Mouse (Mus musculus): Measurements from ENCODE around the gene Olfr167. TPM values are rescaled to one million over a fixed set of nuclear protein-coding genes. Genes with fewer than 3 reads are reported as not detected.
"Not testable (repeated sequence)": the region's sequence is repeated elsewhere in the genome, so short reads cannot be mapped to it uniquely, and the experiment has no call there.

Olfr167 gene
- not detected in 2 replicates for polyA plus RNA-seq (2016; fragmentation: Nextera tagmentation; extraction: Ambion mirVana)

- DNase-seq (ENCODE audit: low spot score): no peak
- 90% methylated on average over 2 of the region's 2 CpGs for WGBS
- H3K4me1 ChIP-seq: no peaks in the 10 kb centered on the region
- no peaks in the 10 kb centered on the region for H3K9me3 ChIP-seq
- H3K27me3 ChIP-seq (replicated peaks; ENCODE audit: low read depth, poor library complexity, severe bottlenecking): no peaks in the 10 kb centered on the region
- no peak within 1 kb of the TSS for H3K27ac ChIP-seq (replicated peaks)
- no peaks in the 10 kb centered on the region for H3K36me3 ChIP-seq (replicated peaks)
- no peak within 1 kb of the TSS for H3K4me3 ChIP-seq
These were observed at the start of gene Olfr167 for GRCm38 (mm10) chr16:19522166-19522565. TSS of gene Olfr167 (minus strand) at chr16:19522266.

- not testable (repeated sequence) for H3K4me3 ChIP-seq; DNase-seq (ENCODE audit: low spot score); H3K36me3 ChIP-seq (replicated peaks); H3K4me1 ChIP-seq; H3K9me3 ChIP-seq; H3K27ac ChIP-seq (replicated peaks); H3K27me3 ChIP-seq (replicated peaks; ENCODE audit: low read depth, poor library complexity, severe bottlenecking)
- WGBS: 93% methylated on average over 2 of the region's 2 CpGs
These were observed 49.6 kb upstream of the Olfr167 start, which contains the start of gene Olfr169 for GRCm38 (mm10) chr16:19571709-19572108. TSS of gene Olfr169 (minus strand) at chr16:19571809.

GRCm38 (mm10) chr16:19553429-19553828 lies 31.4 kb upstream of the Olfr167 start:
- not testable (repeated sequence) for H3K27me3 ChIP-seq (replicated peaks; ENCODE audit: low read depth, poor library complexity, severe bottlenecking); H3K36me3 ChIP-seq (replicated peaks); DNase-seq (ENCODE audit: low spot score); H3K27ac ChIP-seq (replicated peaks); H3K4me1 ChIP-seq; H3K9me3 ChIP-seq; H3K4me3 ChIP-seq
- 86% methylated on average over 7 of the region's 7 CpGs for WGBS

DNA sequence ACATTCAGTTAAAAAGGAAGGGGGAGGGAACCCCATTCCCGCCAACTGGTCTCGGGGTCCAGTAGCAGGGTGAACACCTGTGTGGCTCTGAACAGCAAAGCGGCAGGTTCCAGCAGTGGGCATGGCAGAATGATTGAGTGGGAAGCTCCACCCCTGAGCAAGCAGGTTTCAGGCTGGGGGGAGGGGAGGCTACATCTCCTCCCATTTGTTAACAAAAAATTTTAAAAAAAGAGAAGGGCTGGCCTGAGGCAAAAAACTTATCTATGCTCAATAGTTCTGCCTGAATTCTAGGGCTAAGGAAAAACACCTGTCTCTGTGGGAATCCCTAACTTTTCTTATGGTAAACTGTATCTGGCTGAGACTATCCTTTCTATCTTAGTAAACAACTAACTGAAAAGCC lies 30.2 kb upstream of the Olfr167 start:
- H3K9me3 ChIP-seq; H3K27me3 ChIP-seq (replicated peaks; ENCODE audit: low read depth, poor library complexity, severe bottlenecking); H3K4me3 ChIP-seq; H3K36me3 ChIP-seq (replicated peaks); H3K27ac ChIP-seq (replicated peaks); H3K4me1 ChIP-seq; DNase-seq (ENCODE audit: low spot score): not testable (repeated sequence)
- WGBS: 92% methylated on average over 3 of the region's 3 CpGs

- no peaks in the 10 kb centered on the region for H3K27me3 ChIP-seq (replicated peaks; ENCODE audit: low read depth, poor library complexity, severe bottlenecking)
- H3K9me3 ChIP-seq: peaks cover 4% of the 10 kb centered on the region; the same call in 1 of the 2 replicates
- no peak within 1 kb of the TSS for H3K27ac ChIP-seq (replicated peaks)
- no peak within 1 kb of the TSS for H3K4me3 ChIP-seq
- no peaks in the 10 kb centered on the region for H3K4me1 ChIP-seq
- H3K36me3 ChIP-seq (replicated peaks): no peaks in the 10 kb centered on the region
- no peak for DNase-seq (ENCODE audit: low spot score)
These were observed 13.4 kb upstream of the Olfr167 start, which contains the start of gene Olfr168 for GRCm38 (mm10) chr16:19535455-19535854. TSS of gene Olfr168 (minus strand) at chr16:19535555.

- Histone ChIP-seq H3K27me3 (replicated peaks; ENCODE audit: low read depth, poor library complexity, severe bottlenecking) (no peaks in the 10 kb centered on the region), H3K36me3 (replicated peaks) (no peaks in the 10 kb centered on the region), H3K4me3 (no peak within 1 kb of the TSS), H3K4me1 (no peaks in the 10 kb centered on the region), H3K27ac (replicated peaks) (no peak within 1 kb of the TSS), H3K9me3 (peaks cover 9% of the 10 kb centered on the region; the same call in 1 of the 2 replicates)
- DNase-seq (ENCODE audit: low spot score): no peak
These were observed 38.7 kb downstream of the Olfr167 start, which contains the start of gene Olfr166 for GRCm38 (mm10) chr16:19483394-19483793. TSS of gene Olfr166 (plus strand) at chr16:19483694.

GRCm38 (mm10) chr16:19464365-19464764 lies 57.7 kb downstream of the Olfr167 start:
- no peak for DNase-seq (ENCODE audit: low spot score)
- Histone ChIP-seq H3K4me3 (no peak overlapping the region), H3K27ac (replicated peaks) (no peak overlapping the region), H3K36me3 (replicated peaks) (no peaks in the 10 kb centered on the region), H3K9me3 (peaks cover 5% of the 10 kb centered on the region; the same call in 1 of the 2 replicates), H3K27me3 (replicated peaks; ENCODE audit: low read depth, poor library complexity, severe bottlenecking) (no peaks in the 10 kb centered on the region), H3K4me1 (no peaks in the 10 kb centered on the region)
- 86% methylated on average over 1 of the region's 1 CpGs for WGBS

Other genes starting within 250 kb of the Olfr167 start
- not detected in 2 replicates for gene Olfr164, start 208.2 kb downstream of the Olfr167 start, polyA plus RNA-seq (2016; fragmentation: Nextera tagmentation; extraction: Ambion mirVana)
- not detected in 2 replicates for gene Olfr165, start 99.1 kb downstream of the Olfr167 start, polyA plus RNA-seq (2016; fragmentation: Nextera tagmentation; extraction: Ambion mirVana)
- gene Olfr166, start 38.6 kb downstream of the Olfr167 start, polyA plus RNA-seq (2016; fragmentation: Nextera tagmentation; extraction: Ambion mirVana): not detected in 2 replicates
- gene Olfr168, start 13.3 kb upstream of the Olfr167 start, polyA plus RNA-seq (2016; fragmentation: Nextera tagmentation; extraction: Ambion mirVana): not detected in 2 replicates
- gene Olfr169, start 49.5 kb upstream of the Olfr167 start, polyA plus RNA-seq (2016; fragmentation: Nextera tagmentation; extraction: Ambion mirVana): not detected in 2 replicates
- not detected in 2 replicates for gene Olfr170, start 89.6 kb upstream of the Olfr167 start, polyA plus RNA-seq (2016; fragmentation: Nextera tagmentation; extraction: Ambion mirVana)
- gene Olfr171, start 107.7 kb upstream of the Olfr167 start, polyA plus RNA-seq (2016; fragmentation: Nextera tagmentation; extraction: Ambion mirVana): not detected in 2 replicates
- gene Lamp3, start 184.1 kb upstream of the Olfr167 start, polyA plus RNA-seq (2016; fragmentation: Nextera tagmentation; extraction: Ambion mirVana): 0.05 and 0.11 TPM in 2 replicates
- 40.2 and 42.2 TPM in 2 replicates for gene B3gnt5, start 237.9 kb upstream of the Olfr167 start, polyA plus RNA-seq (2016; fragmentation: Nextera tagmentation; extraction: Ambion mirVana)

All from embryonic facial prominence, embryonic 10.5 days (tissue).